Mouse (Mus musculus) CH12.LX (cell line): ENCODE measurements around the gene Gpx4. TPM values are rescaled to one million over a fixed set of nuclear protein-coding genes. Genes with fewer than 3 reads are reported as not detected.

Experiments used
- DNase-seq: peaks from one replicate; pipeline ENCODE4 v3.0.0-alpha.2; 2013; ENCODE audit errors: extremely low read depth
- H3K27ac ChIP-seq: 2 replicates; pipeline ENCODE4 v1.5.1; 2012; ENCODE audit warnings: low read depth, mild to moderate bottlenecking, control low read depth, moderate library complexity; ENCODE audit not compliant: insufficient read depth
- H3K27me3 ChIP-seq: replicated peaks from 2 replicates; pipeline ENCODE3; 2012; ENCODE audit warnings: inconsistent platforms
- H3K36me3 ChIP-seq, 2 experiments: replicated peaks in 1 of 2; 2 replicates each; pipeline versions ENCODE3 to v1.6.1; 2012; ENCODE audit warnings: inconsistent platforms in 1 of 2, low read length in 1 of 2, mild to moderate bottlenecking in 1 of 2, mixed read lengths in 1 of 2, moderate library complexity in 1 of 2; ENCODE audit not compliant: control insufficient read depth in 1 of 2, insufficient read depth in 1 of 2
- H3K4me1 ChIP-seq, 2 experiments: 2 replicates each; pipeline ENCODE4 v1.6.1; 2012; ENCODE audit warnings: inconsistent platforms in 1 of 2, moderate library complexity in 1 of 2; ENCODE audit not compliant: insufficient read depth in 2 of 2, control insufficient read depth in 1 of 2
- H3K4me2 ChIP-seq: 2 replicates; pipeline ENCODE4 v1.6.1; 2012; ENCODE audit warnings: low read depth, mild to moderate bottlenecking, control low read depth; ENCODE audit not compliant: poor library complexity, insufficient read depth, severe bottlenecking
- H3K4me3 ChIP-seq, 3 experiments: fragments of 150-350 bp in 1 of 3; sonication (generic) in 1 of 3; replicated peaks in 1 of 3; 2 replicates each; pipeline versions ENCODE3 to v1.5.1; 2011 to 2012; ENCODE audit warnings: low read depth in 2 of 3, low read length in 2 of 3, mild to moderate bottlenecking in 2 of 3, moderate library complexity in 2 of 3, control low read depth in 1 of 3, improper control_type of control experiment in 1 of 3, inconsistent platforms in 1 of 3, mixed read lengths in 1 of 3; ENCODE audit not compliant: poor library complexity in 1 of 3
- H3K79me2 ChIP-seq: replicated peaks from 2 replicates; pipeline ENCODE4 v1.6.1; 2012; ENCODE audit warnings: mild to moderate bottlenecking, moderate library complexity; ENCODE audit not compliant: control insufficient read depth, poor library complexity, insufficient read depth, severe bottlenecking; ENCODE audit errors: extremely low read depth
- H3K9ac ChIP-seq: 2 replicates; pipeline ENCODE4 v1.6.1; 2012; ENCODE audit warnings: low read depth, mild to moderate bottlenecking, control low read depth, moderate library complexity; ENCODE audit not compliant: insufficient read depth
- H3K9me3 ChIP-seq: replicated peaks from 2 replicates; pipeline ENCODE3; 2012; ENCODE audit warnings: low read length, inconsistent platforms, mixed read lengths
- CHD2 ChIP-seq: IDR thresholded peaks from 2 replicates; pipeline ENCODE4 v1.6.1; 2011; ENCODE audit warnings: low read length, improper control_type of control experiment
- E2F4 ChIP-seq: IDR thresholded peaks from 2 replicates; pipeline ENCODE4 v1.6.1; 2011; ENCODE audit warnings: low read depth, low read length, improper control_type of control experiment; ENCODE audit not compliant: insufficient replicate concordance
- ELF1 ChIP-seq: IDR thresholded peaks from 2 replicates; pipeline ENCODE4 v1.6.1; 2014; ENCODE audit warnings: low read depth, mild to moderate bottlenecking, inconsistent platforms, low read length, improper control_type of control experiment
- EP300 ChIP-seq: IDR thresholded peaks from 2 replicates; pipeline ENCODE4 v1.6.1; 2011; ENCODE audit warnings: low read length, improper control_type of control experiment
- HCFC1 ChIP-seq: IDR thresholded peaks from 2 replicates; pipeline ENCODE4 v1.6.1; 2012; ENCODE audit warnings: low read depth, mild to moderate bottlenecking, inconsistent platforms, low read length, improper control_type of control experiment
- IRF4 ChIP-seq: IDR thresholded peaks from 2 replicates; pipeline ENCODE4 v1.6.1; 2014; ENCODE audit warnings: low read depth, mild to moderate bottlenecking, inconsistent platforms, low read length, improper control_type of control experiment
- JUN ChIP-seq: IDR thresholded peaks from 2 replicates; pipeline ENCODE4 v1.6.1; 2011; ENCODE audit warnings: low read depth, mild to moderate bottlenecking, low read length, improper control_type of control experiment, moderate library complexity; ENCODE audit not compliant: insufficient read depth
- JUND ChIP-seq: conservative IDR thresholded peaks from 2 replicates; pipeline ENCODE4 v1.6.1; 2011; ENCODE audit warnings: low read depth, low read length, improper control_type of control experiment
- MAFK ChIP-seq: IDR thresholded peaks from 2 replicates; pipeline ENCODE4 v1.6.1; 2011; ENCODE audit warnings: low read length, improper control_type of control experiment; ENCODE audit not compliant: insufficient replicate concordance
- MAX ChIP-seq: IDR thresholded peaks from 2 replicates; pipeline ENCODE4 v1.6.1; 2011; ENCODE audit warnings: low read length, improper control_type of control experiment
- MYC ChIP-seq: IDR thresholded peaks from 2 replicates; pipeline ENCODE4 v1.6.1; 2011; ENCODE audit warnings: low read depth, mild to moderate bottlenecking, improper control_type of control experiment, low read length
- NELFE ChIP-seq: IDR thresholded peaks from 2 replicates; pipeline ENCODE4 v1.6.1; 2011; ENCODE audit warnings: low read depth, low read length, improper control_type of control experiment
- POLR2AphosphoS2 ChIP-seq: IDR thresholded peaks from 2 replicates; pipeline ENCODE4 v1.6.1; 2011; ENCODE audit warnings: low read depth, low read length, improper control_type of control experiment
- SMC3 ChIP-seq: IDR thresholded peaks from 2 replicates; pipeline ENCODE4 v1.6.1; 2011; ENCODE audit warnings: low read depth, low read length, improper control_type of control experiment
- USF1 ChIP-seq: IDR thresholded peaks from 2 replicates; pipeline ENCODE4 v1.6.1; 2014; ENCODE audit warnings: low read depth, mild to moderate bottlenecking, inconsistent platforms, low read length, improper control_type of control experiment
- ZMIZ1 ChIP-seq: IDR thresholded peaks from 2 replicates; pipeline ENCODE4 v1.6.1; 2012; ENCODE audit warnings: low read depth, mild to moderate bottlenecking, inconsistent platforms, low read length, improper control_type of control experiment
- dilution Hi-C: fragments of 300-500 bp; cut with MboI; formaldehyde crosslinking; loops from 2 replicates; pipeline ENCODE4 v1.14.3; 2020; ENCODE audit warnings: low sequenced_read_pairs; ENCODE audit not compliant: extremely low pct_unique_long_range_greater_than_20kb, extremely low pct_ligation_motif_present
- in situ Hi-C: fragments of 300-500 bp; cut with MboI; formaldehyde crosslinking; loops from 3 replicates; pipeline ENCODE4 v1.14.3; 2019; ENCODE audit warnings: low sequenced_read_pairs, low pct_ligation_motif_present, low pct_unique_long_range_greater_than_20kb, mixed read lengths
- polyA plus RNA-seq: library from polyadenylated mRNA; unstranded; fragments of >175 nt; gene quantifications from 2 replicates; pipeline ENCODE4 v1.2.1, GENCODE M21; 2012; ENCODE audit warnings: low read depth; ENCODE audit not compliant: insufficient read length
- total RNA-seq, 2 experiments: library from RNA; depleted of rRNA; stranded (reverse); fragments of 300-350 nt in 1 of 2; fragments of >200 nt in 1 of 2; gene quantifications; 2 replicates each; pipeline ENCODE4 v1.2.3; 2012 to 2014

Gene Gpx4
- total RNA-seq (2012; rRNA removed) (368 and 459 TPM in 2 replicates), total RNA-seq (2014; rRNA removed) (352 and 386 TPM in 2 replicates), polyA plus RNA-seq (332 and 353 TPM in 2 replicates)

- TF ChIP-seq SMC3 = no peak
- no peak for TF ChIP-seq ZMIZ1
- no peak for TF ChIP-seq USF1
- no peak for TF ChIP-seq CHD2
- no peak for TF ChIP-seq ELF1
- no peak for TF ChIP-seq IRF4
- no peak for TF ChIP-seq MAX
- TF ChIP-seq NELFE = no peak
- Histone ChIP-seq H3K27ac (no peak within 1 kb of the TSS), H3K9ac (no peak within 1 kb of the TSS), H3K36me3 (no peaks in the 10 kb centered on the region), H3K4me3 (no peak within 1 kb of the TSS), H3K4me1 (peaks cover 9 to 48% of the 10 kb centered on the region in 2 experiments), H3K9me3 (no peaks in the 10 kb centered on the region), H3K4me2 (no peak within 1 kb of the TSS), H3K79me2 (no peaks in the 10 kb centered on the region), H3K27me3 (no peaks in the 10 kb centered on the region)
- dilution Hi-C loops (no loop called here), in situ Hi-C loops (no loop called here)
- DNase-seq = no peak
Observed at GRCm38 (mm10) chr10:80047041-80047565, at the start of gene Gpx4. Gene Gpx4 (plus strand): TSS chr10:80047166.

DNA sequence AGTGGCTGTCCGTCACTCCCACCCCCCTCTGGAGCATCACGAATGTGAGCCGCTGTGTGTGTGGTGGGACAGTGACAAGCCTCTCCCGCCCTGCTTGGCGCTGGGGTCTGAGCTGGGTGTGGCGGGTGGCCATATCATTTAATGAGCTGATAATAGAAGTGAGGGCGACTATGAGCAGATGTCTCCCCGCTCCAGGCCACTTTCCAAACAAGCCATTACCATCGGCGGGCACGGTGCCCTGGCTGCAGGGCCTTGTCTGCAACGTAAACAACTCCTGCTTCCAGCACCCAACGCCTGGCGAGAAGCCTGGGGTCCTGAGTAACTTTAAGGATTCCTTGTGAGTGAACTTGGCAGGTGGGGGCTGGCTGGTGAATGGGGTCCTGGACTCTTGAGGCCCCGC, 49.1 kb upstream of the Gpx4 start:
- DNase-seq = no peak
- in situ Hi-C loops = no loop called here
- no peak overlapping the region for H3K4me2 ChIP-seq
- peaks cover 0 to 22% of the 10 kb centered on the region in 2 experiments; a peak in 2 of 4 replicates for H3K4me1 ChIP-seq
- H3K79me2 ChIP-seq = no peaks in the 10 kb centered on the region
- H3K36me3 ChIP-seq = peaks cover 10 to 67% of the 10 kb centered on the region in 2 experiments
- H3K27me3 ChIP-seq = no peaks in the 10 kb centered on the region
- TF ChIP-seq MAFK (no peak), CHD2 (no peak), POLR2AphosphoS2 (no peak), HCFC1 (no peak), E2F4 (no peak), JUND (no peak), MAX (no peak), EP300 (no peak), MYC (no peak), JUN (no peak)
- no peak overlapping the region for H3K27ac ChIP-seq
- no peak overlapping the region for H3K4me3 ChIP-seq
- H3K9ac ChIP-seq = no peak overlapping the region
- no peaks in the 10 kb centered on the region for H3K9me3 ChIP-seq
- dilution Hi-C loops = no loop called here
